Mouse (Mus musculus): Measurements from ENCODE around the gene Psmd14.

The Psmd14 gene

DNA sequence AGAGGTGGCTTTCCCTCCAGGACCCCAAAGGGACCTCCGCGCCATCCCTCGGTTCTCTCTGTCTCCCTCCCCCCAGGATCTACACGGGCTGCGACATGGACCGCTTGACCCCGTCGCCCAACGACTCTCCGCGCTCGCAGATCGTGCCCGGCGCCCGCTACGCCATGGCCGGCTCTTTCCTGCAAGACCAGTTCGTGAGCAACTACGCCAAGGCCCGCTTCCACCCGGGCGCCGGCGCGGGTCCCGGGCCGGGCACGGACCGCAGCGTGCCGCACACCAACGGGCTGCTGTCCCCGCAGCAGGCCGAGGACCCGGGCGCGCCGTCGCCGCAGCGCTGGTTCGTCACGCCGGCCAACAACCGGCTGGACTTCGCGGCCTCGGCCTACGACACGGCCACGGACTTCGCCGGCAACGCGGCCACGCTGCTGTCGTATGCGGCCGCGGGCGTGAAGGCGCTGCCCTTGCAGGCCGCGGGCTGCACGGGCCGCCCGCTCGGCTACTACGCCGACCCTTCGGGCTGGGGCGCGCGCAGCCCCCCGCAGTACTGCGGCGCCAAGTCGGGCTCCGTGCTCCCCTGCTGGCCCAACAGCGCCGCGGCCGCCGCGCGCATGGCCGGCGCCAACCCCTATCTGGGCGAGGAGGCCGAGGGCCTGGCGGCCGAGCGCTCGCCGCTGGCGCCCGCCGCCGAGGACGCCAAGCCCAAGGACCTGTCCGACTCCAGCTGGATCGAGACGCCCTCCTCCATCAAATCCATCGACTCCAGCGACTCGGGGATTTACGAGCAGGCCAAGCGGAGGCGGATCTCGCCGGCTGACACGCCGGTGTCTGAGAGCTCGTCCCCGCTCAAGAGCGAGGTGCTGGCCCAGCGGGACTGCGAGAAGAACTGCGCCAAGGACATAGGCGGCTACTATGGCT lies 100.3 kb downstream of the Psmd14 start:
- peak; percentile 49 for DNase-seq (ENCODE audit: low read depth, low spot score)

GRCm38 (mm10) chr2:61812536-61812935 lies 101.0 kb downstream of the Psmd14 start:
- no peak for DNase-seq (ENCODE audit: low read depth, low spot score)

GRCm38 (mm10) chr2:61813106-61813505 lies 101.6 kb downstream of the Psmd14 start:
- DNase-seq (ENCODE audit: low read depth, low spot score) = no peak

DNA sequence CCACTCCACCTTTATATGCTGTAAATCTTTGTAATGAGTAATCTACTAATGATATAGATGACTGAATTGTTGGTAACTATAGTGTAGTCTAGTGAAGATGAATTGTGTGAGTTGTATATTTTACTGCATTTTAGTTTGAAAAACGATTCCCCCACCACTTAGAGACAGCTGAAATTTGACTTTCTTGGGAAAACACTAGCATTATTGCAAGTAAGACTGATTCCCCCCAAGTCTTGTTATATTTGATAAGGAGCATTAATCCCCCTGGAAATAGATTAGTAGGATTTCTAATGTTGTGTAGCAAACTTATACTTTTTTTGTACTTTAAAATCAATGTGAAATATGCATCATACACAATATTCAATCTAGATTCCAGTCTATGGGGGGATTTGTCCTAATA lies 102.0 kb downstream of the Psmd14 start:
- no peak for DNase-seq (ENCODE audit: low read depth, low spot score)

DNA sequence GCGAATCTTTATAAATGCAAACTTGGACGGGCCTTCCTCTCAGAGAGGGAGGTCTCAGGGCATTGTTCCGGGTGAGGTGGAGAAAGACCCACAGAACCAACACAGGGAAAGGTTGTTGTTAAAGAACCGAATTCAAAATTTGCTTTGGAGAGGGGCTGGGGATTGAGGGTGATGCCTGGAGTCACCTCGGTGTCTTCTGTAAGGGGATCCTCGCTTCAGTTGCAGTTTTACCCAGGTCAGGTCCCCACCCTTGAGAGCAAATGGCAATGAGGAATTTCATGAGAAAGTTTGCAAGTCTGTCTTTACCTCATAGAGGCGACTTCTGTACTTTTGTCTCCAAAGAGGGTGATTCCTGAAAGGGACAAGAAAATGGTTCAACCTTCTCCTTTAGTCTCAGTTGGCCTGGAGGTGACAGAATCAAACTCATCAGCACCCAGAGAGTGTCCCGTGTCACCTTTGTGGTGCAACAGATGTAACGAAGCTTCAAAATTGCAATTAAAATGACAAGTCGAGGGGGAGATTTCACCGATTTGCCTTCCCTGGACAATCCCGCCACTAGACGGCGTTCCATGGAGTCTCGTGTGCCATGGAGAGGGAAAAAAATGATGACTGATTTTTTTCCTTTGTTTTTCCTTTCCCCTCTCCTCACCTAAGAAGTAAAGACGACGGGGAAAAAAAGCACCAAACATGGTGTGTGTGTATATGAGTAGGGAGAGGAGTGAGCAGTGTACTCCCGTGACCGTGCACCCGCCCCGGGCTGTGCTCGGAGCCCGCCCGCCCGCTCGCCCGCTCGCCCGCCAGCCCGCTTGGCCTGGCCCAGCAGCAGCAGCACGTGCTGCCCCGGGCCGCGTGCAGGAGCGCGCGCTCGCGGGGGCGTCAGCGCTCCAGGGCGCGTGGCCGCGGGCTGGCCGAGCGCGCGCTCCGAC lies 103.3 kb downstream of the Psmd14 start:
- DNase-seq (ENCODE audit: low read depth, low spot score) = peak; percentile 46

GRCm38 (mm10) chr2:61815583-61816313 lies 104.3 kb downstream of the Psmd14 start:
- DNase-seq (ENCODE audit: low read depth, low spot score) = peak; percentile 42

DNA sequence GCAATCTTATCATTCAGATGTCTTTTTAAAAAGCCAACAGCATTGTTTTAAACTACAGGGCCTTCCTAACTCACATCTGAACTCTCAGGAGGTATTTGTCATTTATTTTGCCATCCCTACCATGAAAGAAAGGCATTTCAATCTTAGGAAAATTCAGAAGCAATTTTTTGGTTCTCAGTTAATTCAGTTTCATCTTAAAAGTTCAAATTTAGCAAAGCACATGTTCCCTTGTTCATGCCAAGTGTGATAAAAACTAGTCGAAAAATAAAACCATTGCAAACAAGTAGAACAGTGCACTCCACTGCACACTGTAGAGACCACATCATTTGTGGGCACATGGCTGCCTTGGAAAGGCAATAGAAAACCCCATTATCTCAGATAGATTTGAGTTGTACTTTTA lies 106.7 kb downstream of the Psmd14 start:
- DNase-seq (ENCODE audit: low read depth, low spot score) = no peak

- DNase-seq (ENCODE audit: low read depth, low spot score) = no peak
Observed at GRCm38 (mm10) chr2:61820203-61820602, 108.7 kb downstream of the Psmd14 start.

DNA sequence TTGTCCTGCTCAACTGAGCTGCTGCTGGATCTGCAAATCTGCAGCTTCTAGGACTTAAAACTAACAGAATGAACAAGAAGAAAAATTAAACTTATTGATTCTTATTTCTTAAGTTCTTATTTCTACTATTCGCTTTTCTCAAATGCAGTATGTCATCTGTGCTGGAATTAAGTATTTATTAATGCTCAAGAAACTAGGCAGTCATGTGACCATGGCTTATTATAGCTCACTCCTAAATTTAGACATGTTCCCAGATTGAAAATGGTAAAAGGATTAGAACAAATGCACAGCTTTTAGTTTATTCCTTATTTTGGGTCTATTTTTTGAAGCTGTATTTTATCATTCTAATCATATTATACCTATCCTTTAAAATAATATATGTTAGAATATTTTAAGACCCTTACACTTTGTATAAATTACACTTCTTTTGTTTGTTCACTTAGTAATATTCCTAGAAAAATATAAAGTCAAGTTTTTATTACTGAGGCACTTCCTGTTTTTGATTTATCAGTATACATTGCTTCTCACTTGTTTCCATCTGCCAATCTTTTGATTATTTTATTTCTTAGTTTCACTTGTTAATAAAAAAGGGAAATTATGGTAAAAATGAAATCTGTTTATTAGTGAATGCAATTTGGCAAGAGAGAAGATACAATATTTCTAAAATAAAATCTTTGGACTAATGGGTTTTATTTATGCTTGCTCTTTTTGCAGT lies 112.1 kb downstream of the Psmd14 start:
- DNase-seq (ENCODE audit: low read depth, low spot score) = no peak

DNA sequence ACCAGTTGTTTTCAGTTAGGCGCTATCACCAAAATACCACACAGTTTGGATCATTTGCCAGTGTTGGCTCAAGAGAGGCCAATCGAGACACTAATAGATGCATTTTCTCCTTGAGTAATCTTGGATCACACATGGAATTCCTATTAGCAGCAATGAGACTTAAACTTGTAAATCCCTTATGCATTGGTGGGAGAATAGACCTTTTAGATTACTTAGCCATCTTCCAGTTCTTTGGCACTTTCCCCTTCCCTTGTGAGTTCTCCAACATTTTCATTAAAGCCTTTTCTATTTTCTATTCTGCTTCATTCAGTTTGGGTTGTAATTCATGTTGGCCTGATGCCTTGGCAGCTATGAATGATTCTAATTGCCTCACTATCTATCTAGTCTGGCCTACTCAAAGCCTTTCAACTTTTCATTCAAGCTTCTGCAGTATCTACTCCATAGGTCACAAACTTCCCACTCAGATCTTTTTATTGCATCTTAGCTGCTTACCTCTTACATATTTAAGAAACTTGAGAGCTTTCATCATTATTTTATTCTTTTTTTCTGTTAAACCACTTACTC lies 125.8 kb downstream of the Psmd14 start:
- DNase-seq (ENCODE audit: low read depth, low spot score) = no peak

Measured in retina, postnatal 7 days (tissue).